Comparison of ENCODE assay signal across 16 mouse cellular contexts in genomic region chr10:117654576-117655123, GRCm38 (mm10).
"Had no signal": no experiment of that assay in that cellular context is flagged by ENCODE, and none has a peak within 500 bp of the region (broad histone marks: within the 10 kb centered on the region; RNA-seq: fewer than 3 reads in every experiment).

No protein-coding gene starts in this region.

- DNase-seq: retina, postnatal 1 day; right cerebral cortex, adult 18-20 months; right cerebral cortex, postnatal 14 days; right cerebral cortex, postnatal 25 days; right cerebral cortex, postnatal 4 days; spleen, adult 18-20 months; thymus, adult 18-20 months; thymus, adult 2 months; thymus, postnatal 14 days; thymus, postnatal 25 days; thymus, postnatal 36 days; thymus, postnatal 4 days had no signal

- H3K4me3 ChIP-seq: neural tube, embryonic 13.5 days; neural tube, embryonic 15.5 days; stomach, embryonic 15.5 days had no signal

- H3K27me3 ChIP-seq: neural tube, embryonic 13.5 days; neural tube, embryonic 15.5 days; stomach, embryonic 15.5 days had no signal

- H3K27ac ChIP-seq: neural tube, embryonic 13.5 days; neural tube, embryonic 15.5 days; stomach, embryonic 15.5 days; stomach, postnatal 0 days had no signal

- H3K9ac ChIP-seq: neural tube, embryonic 13.5 days; neural tube, embryonic 15.5 days; stomach, embryonic 15.5 days had no signal

- H3K36me3 ChIP-seq: neural tube, embryonic 13.5 days; neural tube, embryonic 15.5 days; stomach, embryonic 15.5 days had no signal

- H3K9me3 ChIP-seq: neural tube, embryonic 13.5 days; neural tube, embryonic 15.5 days; stomach, embryonic 15.5 days had no signal

- H3K4me2 ChIP-seq: neural tube, embryonic 13.5 days; neural tube, embryonic 15.5 days; stomach, embryonic 15.5 days had no signal

- H3K4me1 ChIP-seq: neural tube, embryonic 13.5 days; neural tube, embryonic 15.5 days; stomach, embryonic 15.5 days had no signal
